Mouse (Mus musculus): ENCODE measurements around the gene Vav2.

Vav2 gene

GRCm38 (mm10) chr2:27408194-27408593 lies 18.6 kb downstream of the Vav2 start:
- no peak for DNase-seq (ENCODE audit: low spot score)

- DNase-seq (ENCODE audit: low spot score) = no peak
Measured at GRCm38 (mm10) chr2:27406928-27407327, 19.9 kb downstream of the Vav2 start.

GRCm38 (mm10) chr2:27405094-27405884 lies 21.5 kb downstream of the Vav2 start:
- DNase-seq (ENCODE audit: low spot score) = no peak

GRCm38 (mm10) chr2:27404375-27405093 lies 22.3 kb downstream of the Vav2 start:
- DNase-seq (ENCODE audit: low spot score) = no peak

GRCm38 (mm10) chr2:27401544-27401943 lies 25.3 kb downstream of the Vav2 start:
- DNase-seq (ENCODE audit: low spot score) = no peak

GRCm38 (mm10) chr2:27400083-27400482 lies 26.8 kb downstream of the Vav2 start:
- no peak for DNase-seq (ENCODE audit: low spot score)

- DNase-seq (ENCODE audit: low spot score) = no peak
Measured at GRCm38 (mm10) chr2:27396656-27397440, 30.0 kb downstream of the Vav2 start.

GRCm38 (mm10) chr2:27394158-27394832 lies 32.5 kb downstream of the Vav2 start:
- no peak for DNase-seq (ENCODE audit: low spot score)

GRCm38 (mm10) chr2:27392278-27392677 lies 34.6 kb downstream of the Vav2 start:
- no peak for DNase-seq (ENCODE audit: low spot score)

- no peak for DNase-seq (ENCODE audit: low spot score)
Measured at GRCm38 (mm10) chr2:27390775-27391174, 36.1 kb downstream of the Vav2 start.

GRCm38 (mm10) chr2:27390325-27390724 lies 36.5 kb downstream of the Vav2 start:
- DNase-seq (ENCODE audit: low spot score) = no peak

- no peak for DNase-seq (ENCODE audit: low spot score)
Measured at GRCm38 (mm10) chr2:27389272-27390162, 37.3 kb downstream of the Vav2 start.

GRCm38 (mm10) chr2:27387209-27387608 lies 39.6 kb downstream of the Vav2 start:
- DNase-seq (ENCODE audit: low spot score) = no peak

GRCm38 (mm10) chr2:27381698-27382097 lies 45.1 kb downstream of the Vav2 start:
- no peak for DNase-seq (ENCODE audit: low spot score)

- no peak for DNase-seq (ENCODE audit: low spot score)
Measured at GRCm38 (mm10) chr2:27381254-27381653, 45.6 kb downstream of the Vav2 start.

GRCm38 (mm10) chr2:27377876-27378275 lies 49.0 kb downstream of the Vav2 start:
- no peak for DNase-seq (ENCODE audit: low spot score)

GRCm38 (mm10) chr2:27377164-27377563 lies 49.7 kb downstream of the Vav2 start:
- no peak for DNase-seq (ENCODE audit: low spot score)

- no peak for DNase-seq (ENCODE audit: low spot score)
Measured at GRCm38 (mm10) chr2:27375141-27375540, 51.7 kb downstream of the Vav2 start.

- DNase-seq (ENCODE audit: low spot score) = no peak
Measured at GRCm38 (mm10) chr2:27373349-27373748, 53.5 kb downstream of the Vav2 start.

GRCm38 (mm10) chr2:27371450-27371849 lies 55.4 kb downstream of the Vav2 start:
- no peak for DNase-seq (ENCODE audit: low spot score)

- no peak for DNase-seq (ENCODE audit: low spot score)
Measured at GRCm38 (mm10) chr2:27368980-27369379, 57.9 kb downstream of the Vav2 start.
